ENCODE assay signal across 22 mouse cellular contexts in the genomic region with DNA sequence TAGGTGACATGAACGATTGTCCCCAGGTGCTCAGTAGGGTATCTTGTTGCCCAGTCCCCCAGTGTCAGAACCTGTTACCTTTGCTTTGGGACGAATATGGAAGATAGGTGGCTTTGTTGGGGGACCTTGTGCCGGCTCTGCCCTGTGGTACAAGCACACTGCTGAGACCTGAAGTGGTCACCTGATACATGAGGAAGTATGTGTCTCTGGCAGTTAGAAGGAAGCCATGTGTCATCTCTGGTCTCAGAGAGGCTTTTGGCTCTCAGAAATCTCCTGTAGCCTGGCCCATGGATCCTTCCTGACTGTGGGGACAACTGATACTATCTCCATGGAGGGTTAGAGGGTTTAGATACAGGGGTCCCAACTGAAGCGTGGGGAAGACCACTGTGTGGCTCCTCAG.
DNase-seq lines count a peak whose midpoint lies in the region; ATAC-seq and TF ChIP-seq lines count a peak whose summit lies in the region.
"Had no signal": no experiment of that assay in that cellular context is flagged by ENCODE, and none has a peak within 500 bp of the region (broad histone marks: within the 10 kb centered on the region; RNA-seq: fewer than 3 reads in every experiment).

No protein-coding gene starts in this region.

- H3K27ac ChIP-seq in midbrain, embryonic 10.5 days (replicated peaks) = peak overlapping the region; percentile 4; the same call in 1 of the 2 replicates
- H3K27ac ChIP-seq in midbrain, embryonic 14.5 days (replicated peaks; ENCODE audit: low read depth, low read length) = no peak overlapping the region
- no peak overlapping the region for H3K27ac ChIP-seq in MEL (ENCODE audit: control insufficient read depth, low read depth, low read length)
- H3K27ac ChIP-seq in limb, embryonic 10.5 days = 0 out of 2 replicates have a peak overlapping the region, but pooled peaks have one; percentile 69
- H3K27ac ChIP-seq: embryonic facial prominence, embryonic 12.5 days; embryonic facial prominence, embryonic 15.5 days; forebrain, embryonic 12.5 days; forebrain, embryonic 15.5 days; hindbrain, postnatal 0 days had no signal

- 89% methylated on average over 4 of the region's 4 CpGs for WGBS in midbrain, embryonic 10.5 days
- 89% methylated on average over 4 of the region's 4 CpGs for WGBS in midbrain, embryonic 14.5 days
- WGBS in limb, embryonic 10.5 days = 91% methylated on average over 4 of the region's 4 CpGs

- H3K4me3 ChIP-seq in midbrain, embryonic 10.5 days = no peak overlapping the region
- H3K4me3 ChIP-seq in midbrain, embryonic 14.5 days (replicated peaks; ENCODE audit: low read depth, low read length) = no peak overlapping the region
- no peak overlapping the region for H3K4me3 ChIP-seq in MEL (ENCODE audit: control insufficient read depth in 1 of 2, insufficient read depth in 1 of 2, low read depth in 2 of 2, low read length in 2 of 2)
- H3K4me3 ChIP-seq in limb, embryonic 10.5 days = no peak overlapping the region
- H3K4me3 ChIP-seq: embryonic facial prominence, embryonic 12.5 days; embryonic facial prominence, embryonic 15.5 days; forebrain, embryonic 12.5 days; forebrain, embryonic 15.5 days; hindbrain, embryonic 13.5 days had no signal

- no peak for TF ChIP-seq POLR2A in MEL (IDR thresholded peaks at IDR 0.05; ENCODE audit: control insufficient read depth in 1 of 2, insufficient read depth in 1 of 2, low read depth in 1 of 2, low read length in 2 of 2, poor library complexity in 1 of 2)

- intact Hi-C loops in gastrocnemius, postnatal 36 days (cut with DNase I) = no loop called here

- H3K4me2 ChIP-seq in midbrain, embryonic 14.5 days (ENCODE audit: low read length) = no peak overlapping the region
- H3K4me2 ChIP-seq: embryonic facial prominence, embryonic 12.5 days; embryonic facial prominence, embryonic 15.5 days; forebrain, embryonic 12.5 days; forebrain, embryonic 15.5 days; heart, embryonic 11.5 days; hindbrain, embryonic 13.5 days had no signal

- no peak for ATAC-seq in midbrain, embryonic 14.5 days (ENCODE audit: low FRiP score, low TSS enrichment)
- ATAC-seq: forebrain, embryonic 15.5 days; hindbrain, postnatal 0 days; inflammation-experienced regulatory T-cells, adult 6 months; intestine, embryonic 16.5 days; Patski had no signal

- H3K9me3 ChIP-seq in midbrain, embryonic 10.5 days (replicated peaks) = no peaks in the 10 kb centered on the region
- no peaks in the 10 kb centered on the region for H3K9me3 ChIP-seq in midbrain, embryonic 14.5 days (ENCODE audit: control insufficient read depth, low read length)
- H3K9me3 ChIP-seq in MEL (replicated peaks; ENCODE audit: insufficient read depth, low read length) = no peaks in the 10 kb centered on the region
- no peaks in the 10 kb centered on the region for H3K9me3 ChIP-seq in limb, embryonic 10.5 days (replicated peaks)
- H3K9me3 ChIP-seq: embryonic facial prominence, embryonic 12.5 days; embryonic facial prominence, embryonic 15.5 days; forebrain, embryonic 12.5 days; forebrain, embryonic 15.5 days; hindbrain, embryonic 13.5 days had no signal

- TF ChIP-seq RAD21 in MEL (IDR thresholded peaks at IDR 0.05; ENCODE audit: low read depth, low read length) = no peak

- no peaks in the 10 kb centered on the region for H3K27me3 ChIP-seq in midbrain, embryonic 10.5 days (ENCODE audit: low read depth, poor library complexity, severe bottlenecking)
- no peaks in the 10 kb centered on the region for H3K27me3 ChIP-seq in midbrain, embryonic 14.5 days (ENCODE audit: control insufficient read depth, insufficient read depth, low read length)
- H3K27me3 ChIP-seq in MEL (ENCODE audit: control insufficient read depth in 1 of 2, insufficient read depth in 2 of 2, low read length in 2 of 2) = no peaks in the 10 kb centered on the region
- no peaks in the 10 kb centered on the region for H3K27me3 ChIP-seq in limb, embryonic 10.5 days (ENCODE audit: low read depth, poor library complexity, severe bottlenecking)
- H3K27me3 ChIP-seq: embryonic facial prominence, embryonic 12.5 days; embryonic facial prominence, embryonic 15.5 days; forebrain, embryonic 12.5 days; forebrain, embryonic 15.5 days; hindbrain, embryonic 13.5 days; Patski had no signal

- H3K9ac ChIP-seq in midbrain, embryonic 14.5 days (replicated peaks; ENCODE audit: low read length) = no peak overlapping the region
- no peak overlapping the region for H3K9ac ChIP-seq in MEL (ENCODE audit: control insufficient read depth, low read depth, low read length, poor library complexity, severe bottlenecking)
- H3K9ac ChIP-seq: embryonic facial prominence, embryonic 12.5 days; embryonic facial prominence, embryonic 15.5 days; forebrain, embryonic 12.5 days; forebrain, embryonic 15.5 days; hindbrain, embryonic 13.5 days had no signal

- H3K79me2 ChIP-seq in MEL (ENCODE audit: control insufficient read depth, insufficient read depth, low read length, poor library complexity) = no peaks in the 10 kb centered on the region

- peaks cover 13% of the 10 kb centered on the region for H3K4me1 ChIP-seq in midbrain, embryonic 10.5 days
- H3K4me1 ChIP-seq in midbrain, embryonic 14.5 days (ENCODE audit: control insufficient read depth, insufficient read depth, low read length) = peaks cover 11% of the 10 kb centered on the region; the same call in 1 of the 2 replicates
- peaks cover 0 to 2% of the 10 kb centered on the region in 2 experiments; a peak in 1 of 4 replicates for H3K4me1 ChIP-seq in MEL (ENCODE audit: control insufficient read depth in 1 of 2, insufficient read depth in 2 of 2, low read length in 2 of 2)
- H3K4me1 ChIP-seq in limb, embryonic 10.5 days = peaks cover 32% of the 10 kb centered on the region
- H3K4me1 ChIP-seq: embryonic facial prominence, embryonic 12.5 days; embryonic facial prominence, embryonic 15.5 days; forebrain, embryonic 12.5 days; forebrain, embryonic 15.5 days had no signal

- peak; percentile 29 for DNase-seq in cerebellum, adult 9-10 months
- DNase-seq in cerebellum, postnatal 36 days = no peak
- DNase-seq in midbrain, embryonic 10.5 days (ENCODE audit: low spot score) = no peak
- no peak for DNase-seq in midbrain, embryonic 14.5 days
- DNase-seq in MEL (ENCODE audit: low read depth, low spot score) = peak; percentile 13
- DNase-seq in limb, embryonic 10.5 days (ENCODE audit: low spot score) = no peak
- no peak for DNase-seq in gastrocnemius, postnatal 36 days
- DNase-seq in thymus, postnatal 4 days = no peak
- DNase-seq: adrenal gland, postnatal 10 days; adrenal gland, postnatal 36 days; gastrocnemius, postnatal 10 days; heart, adult 11 months had no signal

- H3K36me3 ChIP-seq in midbrain, embryonic 10.5 days = no peaks in the 10 kb centered on the region
- H3K36me3 ChIP-seq in midbrain, embryonic 14.5 days (ENCODE audit: control insufficient read depth, insufficient read depth, low read length) = no peaks in the 10 kb centered on the region
- H3K36me3 ChIP-seq in MEL (ENCODE audit: control insufficient read depth in 1 of 2, insufficient read depth in 2 of 2, low read length in 2 of 2) = no peaks in the 10 kb centered on the region
- H3K36me3 ChIP-seq in limb, embryonic 10.5 days = no peaks in the 10 kb centered on the region
- H3K36me3 ChIP-seq: embryonic facial prominence, embryonic 12.5 days; embryonic facial prominence, embryonic 15.5 days; forebrain, embryonic 12.5 days; forebrain, embryonic 15.5 days; hindbrain, embryonic 13.5 days had no signal

- no peak for TF ChIP-seq EP300 in MEL (IDR thresholded peaks at IDR 0.05; ENCODE audit: low read depth in 1 of 2, low read length in 2 of 2)

- TF ChIP-seq CTCF in MEL (IDR thresholded peaks at IDR 0.05 in 2 of 3, conservative IDR thresholded peaks at IDR 0.05 in 1 of 3; ENCODE audit: control insufficient read depth in 1 of 3, insufficient read depth in 1 of 3, low read depth in 2 of 3, low read length in 3 of 3, poor library complexity in 1 of 3, severe bottlenecking in 1 of 3) = no peak

TF ChIP-seq in MEL, 35 proteins besides CTCF, POLR2A, EP300 and RAD21:
- TF ChIP-seq USF1 (IDR thresholded peaks at IDR 0.05; ENCODE audit: low read depth, low read length) (peak; percentile 53; the same call in 1 of the 2 replicates), UBTF (IDR thresholded peaks at IDR 0.05; ENCODE audit: borderline replicate concordance, insufficient read depth, low read depth, low read length) (no peak)

Comparison
In these comparisons a context has a peak if more than half of its experiments do, and no peak if none do; other contexts are left out.
1. DNase-seq: peak in cerebellum, adult 9-10 months (single experiment) and MEL (single experiment); none in cerebellum, postnatal 36 days (0 of 2), midbrain, embryonic 10.5 days (single experiment), midbrain, embryonic 14.5 days (single experiment), limb, embryonic 10.5 days (single experiment), gastrocnemius, postnatal 36 days (0 of 2) and thymus, postnatal 4 days (single experiment).
2. H3K27ac ChIP-seq: peak in midbrain, embryonic 10.5 days (single experiment) and limb, embryonic 10.5 days (single experiment); none in midbrain, embryonic 14.5 days (single experiment) and MEL (single experiment).